Mouse (Mus musculus) neural tube, embryonic 15.5 days (tissue): ENCODE measurements around the gene Foxi3. TPM values are rescaled to one million over a fixed set of nuclear protein-coding genes. Genes with fewer than 3 reads are reported as not detected.

Source experiments
- ATAC-seq: fragments of 200-750 bp; cut with Nextera tagmentation; 2 replicates; pipeline ENCODE4 v1.8.0; 2017; ENCODE audit warnings: mild to moderate bottlenecking, moderate TSS enrichment, moderate library complexity; ENCODE audit not compliant: low FRiP score
- H3K27ac ChIP-seq: fragments of 300-500 bp; sonication (generic); replicated peaks from 2 replicates; pipeline ENCODE4 v1.5.1; 2015; ENCODE audit warnings: mild to moderate bottlenecking, inconsistent platforms
- H3K27me3 ChIP-seq: fragments of 300-500 bp; sonication (generic); replicated peaks from 2 replicates; pipeline ENCODE4 v1.6.1; 2015; ENCODE audit warnings: inconsistent platforms
- H3K36me3 ChIP-seq: fragments of 300-500 bp; sonication (generic); 2 replicates; pipeline ENCODE4 v1.6.1; 2015; ENCODE audit warnings: inconsistent platforms
- H3K4me1 ChIP-seq: fragments of 300-500 bp; sonication (generic); 2 replicates; pipeline ENCODE4 v1.6.1; 2015; ENCODE audit warnings: inconsistent platforms
- H3K4me2 ChIP-seq: fragments of 300-500 bp; sonication (generic); 2 replicates; pipeline ENCODE4 v1.6.1; 2015; ENCODE audit warnings: inconsistent platforms, mild to moderate bottlenecking, moderate library complexity
- H3K4me3 ChIP-seq: fragments of 300-500 bp; sonication (generic); replicated peaks from 2 replicates; pipeline ENCODE4 v1.5.1; 2015; ENCODE audit warnings: mild to moderate bottlenecking, inconsistent platforms
- H3K9ac ChIP-seq: fragments of 300-500 bp; sonication (generic); replicated peaks from 2 replicates; pipeline ENCODE4 v1.6.1; 2015; ENCODE audit warnings: mild to moderate bottlenecking, inconsistent platforms
- H3K9me3 ChIP-seq: fragments of 300-500 bp; sonication (generic); replicated peaks from 2 replicates; pipeline ENCODE4 v1.6.1; 2016; ENCODE audit warnings: inconsistent platforms
- WGBS: fragments of 180-500 bp; shearing (Covaris S2); methylation state at CpG from one replicate; pipeline ENCODE4 v1.1.7; 2015; ENCODE audit warnings: mixed read lengths; 5-methylcytosine and 5-hydroxymethylcytosine counted together
- polyA plus RNA-seq: library from polyadenylated mRNA; unstranded; fragments of >200 nt; fragmentation: Nextera tagmentation; extraction: Ambion mirVana; gene quantifications from 2 replicates; pipeline ENCODE4 v1.2.1, GENCODE M21; 2015

Foxi3 gene
- polyA plus RNA-seq, 1 experiment from 2014 or later, result not detected

DNA sequence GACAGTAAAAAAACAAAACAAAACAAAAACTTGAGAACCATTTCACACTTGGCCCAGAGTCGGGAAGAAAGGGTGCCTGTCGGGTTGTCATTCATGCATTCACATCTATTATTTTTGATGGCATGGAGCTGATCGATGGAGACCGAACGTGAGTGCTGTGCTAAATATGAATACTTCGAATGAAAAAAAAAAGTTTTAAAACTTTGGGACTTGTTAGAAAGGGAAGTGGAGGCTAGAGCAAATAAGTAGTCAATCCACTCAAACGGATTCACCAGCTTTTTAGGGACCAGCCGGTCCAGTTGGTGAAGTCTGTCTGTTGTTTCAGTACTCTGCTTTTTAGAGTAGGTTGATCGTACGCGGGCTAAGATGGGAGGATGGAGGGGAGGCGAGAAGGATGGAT is 490 bp upstream of the Foxi3 start:
- peaks cover 68% of the 10 kb centered on the region for H3K27me3 ChIP-seq
- WGBS, result 1% methylated on average over 12 of the region's 12 CpGs
- no peaks in the 10 kb centered on the region for H3K36me3 ChIP-seq
- H3K9ac ChIP-seq, result no peak overlapping the region
- ATAC-seq, result no peak
- no peaks in the 10 kb centered on the region for H3K9me3 ChIP-seq
- no peak overlapping the region for H3K27ac ChIP-seq
- H3K4me3 ChIP-seq, result peak overlapping the region; percentile 44
- H3K4me1 ChIP-seq, result peaks cover 16% of the 10 kb centered on the region
- H3K4me2 ChIP-seq, result peak overlapping the region; percentile 93

DNA sequence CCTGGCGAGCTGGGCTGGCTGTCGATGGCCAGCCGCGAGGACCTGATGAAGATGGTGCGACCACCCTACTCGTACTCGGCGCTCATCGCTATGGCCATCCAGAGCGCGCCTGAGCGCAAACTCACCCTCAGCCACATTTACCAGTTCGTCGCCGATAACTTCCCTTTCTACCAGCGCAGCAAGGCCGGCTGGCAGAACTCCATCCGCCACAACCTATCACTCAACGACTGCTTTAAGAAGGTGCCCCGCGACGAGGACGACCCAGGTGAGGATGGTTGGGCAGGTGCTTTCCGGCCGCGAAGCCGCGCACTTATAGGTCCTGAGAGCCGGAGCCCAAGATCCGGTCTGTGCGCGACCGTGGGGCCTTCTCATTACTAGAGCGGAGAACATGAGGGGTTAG is 605 bp downstream of the Foxi3 start:
- H3K4me3 ChIP-seq, result peak overlapping the region; percentile 44
- no peaks in the 10 kb centered on the region for H3K9me3 ChIP-seq
- WGBS, result 0% methylated on average over 34 of the region's 34 CpGs
- ATAC-seq, result peak; percentile 36
- 0 out of 2 replicates have a peak overlapping the region, but pooled peaks have one; percentile 18 for H3K9ac ChIP-seq
- no peak overlapping the region for H3K27ac ChIP-seq
- H3K4me1 ChIP-seq, result peaks cover 16% of the 10 kb centered on the region
- H3K27me3 ChIP-seq, result peaks cover 70% of the 10 kb centered on the region
- peak overlapping the region; percentile 93 for H3K4me2 ChIP-seq
- H3K36me3 ChIP-seq, result no peaks in the 10 kb centered on the region

DNA sequence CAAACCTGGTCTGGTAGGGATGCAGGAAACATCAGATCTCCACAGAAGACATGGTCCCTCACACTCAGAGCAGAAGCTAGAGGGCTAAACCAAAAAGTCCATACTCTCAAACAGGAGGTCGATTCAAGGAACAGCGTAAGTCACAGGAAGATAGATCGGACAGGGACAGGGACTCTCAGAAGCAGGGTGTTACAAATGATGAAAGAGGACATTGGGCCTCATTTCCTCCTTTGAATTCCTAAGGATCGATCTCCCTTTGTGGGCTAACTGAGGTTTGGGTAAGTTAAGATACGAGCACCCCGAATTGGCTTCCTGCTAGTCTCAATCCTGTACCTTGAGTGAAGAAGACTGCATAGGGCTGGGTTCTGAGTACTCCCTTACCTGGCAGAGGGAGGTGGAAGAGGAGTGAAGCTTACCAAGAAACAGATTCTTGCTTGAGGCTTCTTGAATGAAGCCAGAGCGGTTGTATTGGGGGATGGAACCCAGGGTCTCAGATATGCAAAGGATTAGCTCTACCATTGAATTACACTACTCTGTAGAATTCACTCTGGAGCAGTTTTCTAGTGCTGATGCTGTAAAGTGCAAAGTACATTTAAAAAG is 1.1 kb downstream of the Foxi3 start:
- WGBS, result 9% methylated on average over 7 of the region's 7 CpGs
- no peak for ATAC-seq
- Histone ChIP-seq H3K9me3 (no peaks in the 10 kb centered on the region), H3K27me3 (peaks cover 68% of the 10 kb centered on the region), H3K4me3 (peak overlapping the region; percentile 44), H3K9ac (no peak overlapping the region), H3K36me3 (no peaks in the 10 kb centered on the region), H3K27ac (no peak overlapping the region), H3K4me2 (peak overlapping the region; percentile 93), H3K4me1 (peaks cover 16% of the 10 kb centered on the region)

DNA sequence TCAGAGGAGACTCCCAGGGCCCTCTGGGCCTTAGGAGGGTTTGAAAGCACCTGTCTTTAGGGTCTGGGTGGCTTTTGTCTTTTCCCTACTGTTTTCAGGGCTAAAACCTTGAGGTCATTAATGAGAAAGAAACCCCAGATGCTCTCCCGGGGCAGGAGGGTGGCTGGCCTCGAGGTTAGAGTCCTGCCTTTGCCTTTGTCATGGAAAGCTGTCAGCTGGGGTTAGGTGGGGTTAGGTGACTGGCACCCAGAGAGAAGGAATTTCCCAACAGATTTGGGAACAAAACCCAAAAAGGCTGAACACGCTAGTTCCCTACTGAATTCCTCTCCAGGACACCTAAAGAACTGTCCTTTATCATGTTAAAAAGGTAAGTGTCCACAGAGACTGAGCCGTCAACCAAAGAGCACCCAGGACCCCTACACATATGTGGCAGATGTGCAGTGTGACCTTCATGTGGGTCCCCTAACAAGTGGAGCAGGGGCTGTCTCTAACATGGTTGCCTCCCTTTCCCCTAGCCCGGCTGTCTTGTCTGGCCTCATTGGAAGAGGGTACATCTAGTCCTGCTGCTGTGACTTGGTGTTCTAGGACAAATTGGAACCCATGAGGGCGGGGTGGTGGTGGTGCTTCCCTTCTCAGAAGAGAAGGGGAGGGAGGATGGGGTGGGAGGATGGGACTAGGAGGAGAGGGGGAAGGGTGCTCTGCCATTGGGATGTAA is 7.9 kb downstream of the Foxi3 start:
- no peak overlapping the region for H3K4me2 ChIP-seq
- H3K9me3 ChIP-seq, result no peaks in the 10 kb centered on the region
- ATAC-seq, result no peak
- 37% methylated on average over 6 of the region's 6 CpGs for WGBS
- H3K27ac ChIP-seq, result no peak overlapping the region
- no peak overlapping the region for H3K9ac ChIP-seq
- H3K27me3 ChIP-seq, result peaks cover 13% of the 10 kb centered on the region
- peaks cover 8% of the 10 kb centered on the region for H3K4me1 ChIP-seq
- no peak overlapping the region for H3K4me3 ChIP-seq
- H3K36me3 ChIP-seq, result no peaks in the 10 kb centered on the region

DNA sequence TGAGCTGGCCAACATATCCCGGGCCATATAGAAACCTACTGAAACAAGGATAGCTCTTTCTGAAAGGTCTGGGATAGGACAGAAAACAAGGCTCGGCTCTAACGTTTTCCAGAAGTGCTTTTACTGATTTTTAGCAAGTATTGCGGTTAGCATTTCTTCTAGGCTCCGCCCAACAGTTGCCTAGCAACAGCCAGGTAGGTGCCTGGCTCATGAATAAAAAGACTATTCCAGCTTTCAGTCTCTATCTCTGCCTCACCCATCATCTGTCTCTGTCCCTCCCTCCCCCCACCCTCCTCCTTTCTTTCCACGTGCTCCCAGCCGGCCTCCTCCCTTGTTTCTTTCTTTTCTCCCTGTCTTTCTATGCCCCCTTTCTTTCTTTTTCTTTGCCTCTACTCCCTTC is 9.4 kb downstream of the Foxi3 start:
- H3K36me3 ChIP-seq, result no peaks in the 10 kb centered on the region

DNA sequence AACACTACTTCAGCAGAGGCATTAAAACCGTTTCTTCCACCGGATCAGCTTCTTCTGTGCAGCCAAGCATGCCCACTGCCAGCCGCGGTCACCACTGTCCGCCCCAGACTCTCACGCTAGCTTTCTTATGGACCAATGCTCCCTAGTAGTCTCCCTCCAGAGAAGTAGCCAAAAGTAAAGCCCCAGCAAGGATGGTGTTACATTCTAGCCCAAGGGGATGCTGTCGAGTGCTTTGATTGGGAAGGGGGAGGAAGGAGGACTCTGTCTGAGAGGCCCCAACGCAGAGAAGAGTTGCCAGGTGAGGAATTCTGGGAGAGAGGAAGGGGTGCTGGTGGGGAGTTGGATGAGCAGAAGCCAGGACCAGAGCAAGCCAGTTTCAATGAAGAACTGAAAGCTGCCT is 11.1 kb downstream of the Foxi3 start:
- Histone ChIP-seq H3K9me3 (no peaks in the 10 kb centered on the region), H3K4me3 (peak overlapping the region; percentile 23), H3K27ac (no peak overlapping the region), H3K4me1 (peaks cover 8% of the 10 kb centered on the region), H3K4me2 (peak overlapping the region; percentile 48), H3K27me3 (no peaks in the 10 kb centered on the region; the same call in 1 of the 2 replicates), H3K9ac (no peak overlapping the region; the same call in 1 of the 2 replicates), H3K36me3 (no peaks in the 10 kb centered on the region)
- 2% methylated on average over 8 of the region's 8 CpGs for WGBS
- ATAC-seq, result no peak

More for the DNA sequence above, 9.4 kb downstream of the Foxi3 start:
- Histone ChIP-seq H3K27ac (no peak overlapping the region), H3K9me3 (no peaks in the 10 kb centered on the region), H3K27me3 (peaks cover 4% of the 10 kb centered on the region), H3K4me3 (no peak overlapping the region), H3K9ac (no peak overlapping the region), H3K4me1 (peaks cover 8% of the 10 kb centered on the region), H3K4me2 (no peak overlapping the region)
- 32% methylated on average over 7 of the region's 7 CpGs for WGBS
- ATAC-seq, result no peak

DNA sequence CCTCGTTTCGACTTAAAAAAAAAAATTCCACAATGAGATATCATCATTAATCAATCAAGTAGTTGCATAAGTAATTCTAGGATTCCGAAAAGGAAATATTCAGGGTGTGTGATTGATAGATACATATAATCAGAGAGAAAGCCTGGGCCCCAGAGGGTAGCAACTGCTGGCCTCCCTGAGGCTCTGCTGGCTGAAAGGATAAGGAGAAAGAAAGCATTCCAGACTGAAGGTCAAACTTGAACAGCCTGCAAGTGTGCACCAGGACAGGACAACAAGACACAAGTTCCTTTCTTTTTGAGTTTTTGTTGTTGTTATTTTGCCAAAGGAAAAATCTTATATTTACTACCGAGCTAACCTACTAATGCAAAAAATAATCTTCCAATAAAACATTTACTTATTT is 12.0 kb downstream of the Foxi3 start:
- Histone ChIP-seq H3K4me3 (no peak overlapping the region), H3K4me2 (no peak overlapping the region), H3K27me3 (no peaks in the 10 kb centered on the region), H3K27ac (no peak overlapping the region), H3K4me1 (peaks cover 8% of the 10 kb centered on the region), H3K9ac (no peak overlapping the region), H3K36me3 (no peaks in the 10 kb centered on the region), H3K9me3 (no peaks in the 10 kb centered on the region)
- ATAC-seq, result no peak
- WGBS, result 68% methylated on average over 4 of the region's 4 CpGs

DNA sequence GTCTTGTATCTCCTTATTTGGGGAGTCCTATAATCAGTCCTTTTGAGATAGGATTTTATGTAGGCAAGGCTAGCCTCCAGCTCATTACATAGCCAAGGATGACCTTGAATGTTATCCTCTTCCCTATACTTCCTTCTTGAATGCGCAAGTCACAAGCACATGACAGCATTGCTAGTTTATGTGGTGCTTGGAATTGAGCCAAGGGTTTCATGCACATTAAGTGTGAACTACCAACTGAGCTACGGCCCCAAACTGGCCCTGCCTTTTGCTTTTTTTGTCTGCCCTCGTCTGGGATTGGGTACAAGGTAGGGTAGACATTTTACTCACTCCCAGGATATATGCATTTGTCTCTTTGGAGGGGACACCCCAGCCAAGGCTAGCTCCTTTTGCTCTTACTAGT is 16.7 kb downstream of the Foxi3 start:
- WGBS, result 29% methylated on average over 3 of the region's 3 CpGs
- H3K27me3 ChIP-seq, result no peaks in the 10 kb centered on the region
- H3K36me3 ChIP-seq, result no peaks in the 10 kb centered on the region
- ATAC-seq, result no peak
- no peaks in the 10 kb centered on the region for H3K9me3 ChIP-seq
- H3K9ac ChIP-seq, result no peak overlapping the region
- H3K27ac ChIP-seq, result no peak overlapping the region
- 0 out of 2 replicates have a peak, but pooled peaks cover under 1% of the 10 kb centered on the region for H3K4me1 ChIP-seq
- H3K4me2 ChIP-seq, result no peak overlapping the region
- no peak overlapping the region for H3K4me3 ChIP-seq

DNA sequence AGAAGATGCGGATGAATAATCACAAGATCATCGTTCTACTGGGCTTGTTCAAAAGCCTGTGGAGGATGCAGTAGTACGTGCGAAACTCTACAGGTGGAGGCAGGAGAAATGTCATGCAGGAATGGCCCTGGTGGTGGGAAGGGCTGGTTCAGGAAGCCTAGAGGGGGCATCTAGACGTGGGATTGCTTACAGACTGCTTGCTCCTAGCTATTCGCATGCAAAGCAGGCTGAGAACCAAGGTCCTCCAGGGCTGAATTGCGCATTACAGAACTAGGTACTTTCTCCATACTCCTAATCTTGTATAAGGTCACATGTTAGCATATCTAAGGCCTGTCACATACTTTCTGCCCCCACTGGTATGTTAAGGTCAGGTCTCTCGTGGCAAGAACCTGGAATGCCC is 24.7 kb downstream of the Foxi3 start:
- Histone ChIP-seq H3K9me3 (no peaks in the 10 kb centered on the region), H3K27ac (no peak overlapping the region), H3K36me3 (no peaks in the 10 kb centered on the region), H3K4me2 (no peak overlapping the region), H3K4me1 (no peaks in the 10 kb centered on the region), H3K9ac (no peak overlapping the region), H3K27me3 (no peaks in the 10 kb centered on the region), H3K4me3 (no peak overlapping the region)
- WGBS, result 83% methylated on average over 8 of the region's 8 CpGs
- ATAC-seq, result no peak

DNA sequence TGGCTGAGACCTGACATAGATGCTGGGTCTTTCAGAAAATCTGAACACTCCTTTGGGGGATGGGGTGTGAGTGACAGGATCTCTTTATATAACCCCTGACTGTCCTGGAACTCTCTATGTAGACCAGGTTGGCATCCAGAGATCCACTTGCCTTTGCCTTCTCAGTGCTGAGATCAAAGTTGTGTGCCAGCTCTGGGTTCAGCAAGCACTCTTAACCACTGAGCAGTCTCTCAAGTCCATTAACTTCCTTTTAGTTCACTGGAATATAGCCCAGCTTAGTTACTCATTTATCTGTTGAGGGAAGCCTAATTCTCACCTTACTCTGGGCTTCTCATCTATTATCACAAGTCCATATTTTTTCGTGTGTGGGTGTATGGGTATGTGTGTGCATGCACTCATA is 26.1 kb downstream of the Foxi3 start:
- 0 out of 2 replicates have a peak, but pooled peaks cover 4% of the 10 kb centered on the region for H3K4me1 ChIP-seq
- no peak overlapping the region for H3K9ac ChIP-seq
- H3K36me3 ChIP-seq, result no peaks in the 10 kb centered on the region
- H3K4me3 ChIP-seq, result no peak overlapping the region
- no peak for ATAC-seq
- H3K27ac ChIP-seq, result no peak overlapping the region
- no peaks in the 10 kb centered on the region for H3K9me3 ChIP-seq
- 90% methylated on average over 1 of the region's 1 CpGs for WGBS
- no peaks in the 10 kb centered on the region for H3K27me3 ChIP-seq
- no peak overlapping the region for H3K4me2 ChIP-seq

DNA sequence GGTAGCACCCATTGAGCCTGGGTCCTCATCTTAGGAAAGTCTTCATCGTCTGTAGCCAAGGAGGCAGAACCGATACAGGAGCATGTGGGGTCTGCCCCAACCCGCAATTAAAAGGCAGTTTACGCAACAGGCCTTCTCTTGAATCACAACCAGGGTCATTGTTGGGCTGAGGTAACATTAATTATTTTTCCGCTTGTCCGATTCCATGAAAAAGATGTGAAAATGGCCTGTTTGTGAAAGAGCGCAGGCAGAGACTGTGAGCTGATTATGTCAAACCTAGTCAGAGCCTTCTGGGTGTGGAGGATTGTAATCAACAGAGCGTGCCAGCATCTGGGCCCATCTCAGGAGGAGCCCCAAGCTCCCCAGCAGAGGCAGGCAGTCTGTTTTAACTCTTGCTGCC is 30.4 kb downstream of the Foxi3 start:
- no peak for ATAC-seq
- H3K36me3 ChIP-seq, result no peaks in the 10 kb centered on the region
- H3K4me3 ChIP-seq, result no peak overlapping the region
- no peak overlapping the region for H3K9ac ChIP-seq
- no peak overlapping the region for H3K4me2 ChIP-seq
- 35% methylated on average over 8 of the region's 8 CpGs for WGBS
- H3K27ac ChIP-seq, result no peak overlapping the region
- no peaks in the 10 kb centered on the region for H3K27me3 ChIP-seq
- H3K9me3 ChIP-seq, result no peaks in the 10 kb centered on the region
- H3K4me1 ChIP-seq, result 0 out of 2 replicates have a peak, but pooled peaks cover 4% of the 10 kb centered on the region

DNA sequence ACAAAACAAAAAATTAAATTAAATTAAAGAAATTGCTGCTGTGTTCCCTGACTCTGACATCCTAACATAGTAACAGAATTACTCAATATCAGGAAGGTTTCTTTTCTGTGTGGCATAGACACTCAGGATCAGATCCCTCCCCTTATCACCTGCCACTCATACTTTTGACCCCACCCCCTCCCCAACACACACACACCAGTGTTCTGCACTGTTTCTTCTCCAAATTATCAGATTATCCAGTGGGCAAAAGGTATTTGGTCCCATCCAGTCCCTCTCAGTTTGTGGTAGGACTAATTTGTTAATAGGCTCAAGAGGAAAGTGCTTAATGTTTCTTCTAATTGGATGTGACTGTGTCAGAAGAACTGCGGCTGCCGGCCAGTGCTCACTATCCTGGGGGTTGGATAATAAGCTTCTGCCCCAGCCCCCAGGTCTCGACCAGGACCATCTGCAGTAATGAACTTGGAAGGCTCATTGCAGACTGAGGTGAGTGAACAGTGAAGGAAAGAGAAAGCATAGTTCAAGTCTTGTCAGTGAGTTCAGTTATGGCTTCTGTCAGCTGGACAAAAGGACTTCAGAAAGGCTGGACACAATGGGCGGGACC is 39.9 kb downstream of the Foxi3 start:
- 66% methylated on average over 4 of the region's 4 CpGs for WGBS
- Histone ChIP-seq H3K9me3 (no peaks in the 10 kb centered on the region), H3K4me3 (no peak overlapping the region), H3K9ac (no peak overlapping the region), H3K27me3 (no peaks in the 10 kb centered on the region), H3K36me3 (no peaks in the 10 kb centered on the region), H3K4me1 (no peaks in the 10 kb centered on the region), H3K4me2 (no peak overlapping the region), H3K27ac (no peak overlapping the region)
- ATAC-seq, result no peak
